Mouse (Mus musculus): Measurements from ENCODE around the gene Tor1a.

Gene Tor1a

GRCm38 (mm10) chr2:30967352-30968327 lies at the start of gene Tor1a:
Tor1a (minus strand) TSS chr2:30967933.
- in situ Hi-C loops (cut with MseI, MboI) = no loop called here

GRCm38 (mm10) chr2:31013371-31014120 lies 45.8 kb upstream of the Tor1a start:
- in situ Hi-C loops (cut with MseI, MboI) = no loop called here

GRCm38 (mm10) chr2:31007208-31007607 lies 39.5 kb upstream of the Tor1a start:
- in situ Hi-C loops (cut with MseI, MboI) = no loop called here

GRCm38 (mm10) chr2:31006434-31006833 lies 38.7 kb upstream of the Tor1a start:
- in situ Hi-C loops (cut with MseI, MboI) = no loop called here

GRCm38 (mm10) chr2:31005453-31005852 lies 37.7 kb upstream of the Tor1a start:
- in situ Hi-C loops (cut with MseI, MboI) = no loop called here

- in situ Hi-C loops (cut with MseI, MboI) = no loop called here
Measured at GRCm38 (mm10) chr2:31002857-31003256, 35.1 kb upstream of the Tor1a start.

- in situ Hi-C loops (cut with MseI, MboI) = no loop called here
Measured at GRCm38 (mm10) chr2:30998443-30999260, 30.9 kb upstream of the Tor1a start.

GRCm38 (mm10) chr2:30995432-30995996 lies 27.8 kb upstream of the Tor1a start:
- in situ Hi-C loops (cut with MseI, MboI) = no loop called here

GRCm38 (mm10) chr2:30994853-30995252 lies 27.1 kb upstream of the Tor1a start:
- in situ Hi-C loops (cut with MseI, MboI) = no loop called here

GRCm38 (mm10) chr2:30990221-30990620 lies 22.5 kb upstream of the Tor1a start:
- in situ Hi-C loops (cut with MseI, MboI) = no loop called here

GRCm38 (mm10) chr2:30985111-30986020 lies 17.6 kb upstream of the Tor1a start:
- in situ Hi-C loops (cut with MseI, MboI) = no loop called here

GRCm38 (mm10) chr2:30983024-30983423 lies 15.3 kb upstream of the Tor1a start:
- in situ Hi-C loops (cut with MseI, MboI) = no loop called here

- in situ Hi-C loops (cut with MseI, MboI) = no loop called here
Measured at GRCm38 (mm10) chr2:30981790-30982513, 14.2 kb upstream of the Tor1a start, which contains the start of the genes BC005624 and Usp20. BC005624 (minus strand) TSS chr2:30982201. Usp20 (plus strand) TSS chr2:30982279.

GRCm38 (mm10) chr2:30966826-30967225 lies 907 bp downstream of the Tor1a start:
- in situ Hi-C loops (cut with MseI, MboI) = no loop called here

- in situ Hi-C loops (cut with MseI, MboI) = no loop called here
Measured at GRCm38 (mm10) chr2:30965627-30966026, 2.1 kb downstream of the Tor1a start.

GRCm38 (mm10) chr2:30962570-30963254 lies 5.0 kb downstream of the Tor1a start:
- in situ Hi-C loops (cut with MseI, MboI) = no loop called here

- in situ Hi-C loops (cut with MseI, MboI) = no loop called here
Measured at GRCm38 (mm10) chr2:30959856-30960255, 7.9 kb downstream of the Tor1a start.

GRCm38 (mm10) chr2:30958726-30959125 lies 9.0 kb downstream of the Tor1a start:
- in situ Hi-C loops (cut with MseI, MboI) = no loop called here

GRCm38 (mm10) chr2:30957511-30957910 lies 10.2 kb downstream of the Tor1a start:
- in situ Hi-C loops (cut with MseI, MboI) = no loop called here
